Mouse (Mus musculus) liver, embryonic 14.5 days (tissue): ENCODE data around the gene Gas6.

Experiments used
- CTCF ChIP-seq: IDR thresholded peaks from 2 replicates; pipeline ENCODE4 v1.5.1; 2016; ENCODE audit warnings: antibody characterized with exemption, low read depth, control low read depth
- EP300 ChIP-seq: IDR thresholded peaks from 2 replicates; pipeline ENCODE4 v1.6.1; 2016; ENCODE audit warnings: antibody characterized with exemption, low read depth

DNA sequence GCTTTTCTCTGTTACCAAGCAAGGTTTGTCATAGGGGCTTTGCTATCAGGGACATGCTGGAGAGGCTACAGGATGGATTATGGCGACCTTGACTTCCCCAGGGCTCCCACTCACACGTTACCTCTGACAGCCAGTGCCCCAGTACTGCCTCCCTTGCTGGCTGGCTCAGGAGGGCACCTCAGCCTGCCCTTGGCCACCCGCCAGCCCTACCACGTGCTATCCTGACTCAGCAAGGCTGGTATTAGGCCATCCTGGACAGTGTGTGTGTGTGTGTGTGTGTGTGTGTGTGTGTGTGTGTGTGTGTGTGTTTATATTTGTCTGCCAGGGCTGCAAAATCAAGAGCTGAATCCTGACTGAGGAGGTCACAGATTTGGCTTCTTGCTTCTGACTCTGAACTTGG is 12.6 kb upstream of the Gas6 start:
- no peak for TF ChIP-seq CTCF
- no peak for TF ChIP-seq EP300
